In the genomic region with DNA sequence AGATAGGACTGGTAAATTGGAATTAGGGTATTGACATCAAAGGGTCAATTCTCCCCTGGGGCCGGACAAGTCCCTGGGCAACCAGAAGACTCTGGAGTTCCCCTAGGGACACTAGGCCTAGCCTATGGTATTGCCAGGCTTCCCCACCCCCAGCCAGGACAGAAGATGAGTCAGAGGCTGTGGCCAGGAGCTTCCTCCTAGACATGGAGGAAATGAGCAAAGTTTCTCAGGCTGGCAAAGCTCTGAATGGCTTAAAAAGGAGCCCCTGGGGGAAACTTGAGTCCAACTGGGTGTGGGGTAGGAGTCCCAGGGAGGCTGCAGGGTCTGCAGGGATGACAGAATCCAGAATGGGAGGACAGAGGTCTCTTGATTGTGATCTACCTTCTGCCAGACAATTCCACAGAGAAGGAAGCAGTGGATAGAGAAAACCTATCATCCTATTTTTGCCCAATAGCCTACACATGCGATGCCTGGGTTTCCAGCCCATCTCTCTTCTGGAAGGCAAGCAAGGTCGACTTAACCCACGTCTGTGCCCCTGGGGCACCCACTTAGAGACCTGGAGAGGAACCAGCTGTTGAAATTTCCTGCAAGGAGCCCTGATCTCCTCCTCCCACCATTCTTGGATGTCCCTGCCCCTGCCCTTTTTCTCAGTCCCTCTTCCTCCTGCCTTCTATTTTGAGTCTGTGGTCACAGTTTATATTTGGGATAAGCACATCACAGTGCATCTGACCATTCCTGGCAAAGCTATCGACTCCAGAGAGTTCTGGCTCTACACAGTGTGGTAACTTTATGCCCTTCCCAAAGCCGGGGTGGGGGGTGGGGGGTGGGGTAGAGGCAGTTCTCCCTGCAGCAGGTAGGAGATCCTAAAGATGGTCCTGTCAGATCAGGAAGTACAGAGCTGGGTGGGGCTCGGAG, we compare ENCODE assay signal across 9 mouse cellular contexts. TPM values are rescaled to one million over a fixed set of nuclear protein-coding genes. Genes with fewer than 3 reads are reported as not detected.
DNase-seq lines count a peak whose midpoint lies in the region; ATAC-seq and TF ChIP-seq lines count a peak whose summit lies in the region.
"Had no signal": no experiment of that assay in that cellular context is flagged by ENCODE, and none has a peak within 500 bp of the region (broad histone marks: within the 10 kb centered on the region; RNA-seq: fewer than 3 reads in every experiment).

No protein-coding gene starts in this region.

- peaks cover 64% of the 10 kb centered on the region for H3K4me1 ChIP-seq in hindbrain, embryonic 10.5 days (replicated peaks)
- peaks cover 12% of the 10 kb centered on the region for H3K4me1 ChIP-seq in hindbrain, embryonic 16.5 days (ENCODE audit: control insufficient read depth, insufficient read depth, low read depth, low read length)
- H3K4me1 ChIP-seq in intestine, postnatal 0 days (replicated peaks; ENCODE audit: control insufficient read depth, insufficient read depth, low read length) = peaks cover 17% of the 10 kb centered on the region

- H3K4me2 ChIP-seq in hindbrain, embryonic 16.5 days (ENCODE audit: low read length) = no peak overlapping the region
- peak overlapping the region; percentile 95 for H3K4me2 ChIP-seq in intestine, postnatal 0 days (replicated peaks; ENCODE audit: low read depth)

- DNase-seq in hindbrain, embryonic 10.5 days (ENCODE audit: low spot score) = no peak
- peak; percentile 77 to 81 for DNase-seq in adrenal gland, postnatal 36 days
- DNase-seq in lung, postnatal 4 days = peak; percentile 64 to 67
- no peak for DNase-seq in layer of hippocampus, adult 11-12 months (ENCODE audit: low spot score)
- DNase-seq in right cerebral cortex, adult 18-20 months = no peak
- no peak for DNase-seq in ovary, postnatal 36 days (ENCODE audit: low spot score)

- peak overlapping the region; percentile 72; the same call in 1 of the 2 replicates for H3K4me3 ChIP-seq in hindbrain, embryonic 10.5 days
- no peak overlapping the region for H3K4me3 ChIP-seq in hindbrain, embryonic 16.5 days (ENCODE audit: low read length)
- H3K4me3 ChIP-seq in intestine, postnatal 0 days (ENCODE audit: low read depth, low read length) = no peak overlapping the region

- peaks cover 20% of the 10 kb centered on the region for H3K27me3 ChIP-seq in hindbrain, embryonic 10.5 days (ENCODE audit: insufficient read depth, poor library complexity, severe bottlenecking)
- H3K27me3 ChIP-seq in hindbrain, embryonic 16.5 days (replicated peaks; ENCODE audit: control insufficient read depth, insufficient read depth, low read length) = peaks cover 3% of the 10 kb centered on the region; the same call in 1 of the 2 replicates
- H3K27me3 ChIP-seq in intestine, postnatal 0 days (replicated peaks; ENCODE audit: control insufficient read depth, insufficient read depth, low read length) = peaks cover 7% of the 10 kb centered on the region; the same call in 1 of the 2 replicates

- no peak for TF ChIP-seq CTCF in intestine, postnatal 0 days (IDR thresholded peaks at IDR 0.05; ENCODE audit: low read depth)

- 68% methylated on average over 7 of the region's 7 CpGs for WGBS in hindbrain, embryonic 10.5 days
- WGBS in hindbrain, embryonic 16.5 days = 65% methylated on average over 7 of the region's 7 CpGs
- WGBS in intestine, postnatal 0 days = 40% methylated on average over 7 of the region's 7 CpGs

- H3K9ac ChIP-seq in hindbrain, embryonic 16.5 days (ENCODE audit: low read depth, low read length) = no peak overlapping the region
- no peak overlapping the region for H3K9ac ChIP-seq in intestine, postnatal 0 days (ENCODE audit: low read depth, low read length)

- no peaks in the 10 kb centered on the region for H3K9me3 ChIP-seq in hindbrain, embryonic 10.5 days
- no peaks in the 10 kb centered on the region for H3K9me3 ChIP-seq in hindbrain, embryonic 16.5 days (ENCODE audit: control insufficient read depth, low read length)
- H3K9me3 ChIP-seq in intestine, postnatal 0 days (ENCODE audit: control insufficient read depth) = no peaks in the 10 kb centered on the region

- ATAC-seq in hindbrain, embryonic 16.5 days = no peak
- ATAC-seq in intestine, postnatal 0 days = no peak

- no peaks in the 10 kb centered on the region for H3K36me3 ChIP-seq in hindbrain, embryonic 10.5 days
- no peaks in the 10 kb centered on the region for H3K36me3 ChIP-seq in hindbrain, embryonic 16.5 days (ENCODE audit: control insufficient read depth, insufficient read depth, low read length)
- H3K36me3 ChIP-seq in intestine, postnatal 0 days (ENCODE audit: control insufficient read depth, insufficient read depth) = no peaks in the 10 kb centered on the region

- peak overlapping the region; percentile 40; the same call in 1 of the 2 replicates for H3K27ac ChIP-seq in hindbrain, embryonic 10.5 days
- no peak overlapping the region for H3K27ac ChIP-seq in hindbrain, embryonic 16.5 days (ENCODE audit: low read depth, low read length)
- H3K27ac ChIP-seq in intestine, postnatal 0 days (ENCODE audit: low read depth, low read length) = peak overlapping the region; percentile 46; the same call in 1 of the 2 replicates

RNA-seq across cellular contexts. Expression of a gene that starts 2.4 kb away (rescaled TPM):
- 2.4 and 2.8 TPM in 2 replicates for polyA plus RNA-seq in hindbrain, embryonic 10.5 days (2016; fragmentation: Nextera tagmentation; extraction: Ambion mirVana)
- polyA plus RNA-seq in hindbrain, embryonic 16.5 days (2015; fragmentation: Nextera tagmentation; extraction: Ambion mirVana) = 0.69 and 0.93 TPM in 2 replicates
- total RNA-seq in adrenal gland, postnatal 36 days (2021) = 10 to 100 TPM; 11.9 to 14.4 TPM
- 1.3 and 1.6 TPM in 2 replicates for polyA plus RNA-seq in intestine, postnatal 0 days (2015; fragmentation: Nextera tagmentation; extraction: Ambion mirVana)

RNA-seq across cellular contexts. Expression of a gene that starts 3.3 kb away (rescaled TPM):
- polyA plus RNA-seq in hindbrain, embryonic 10.5 days (2016; fragmentation: Nextera tagmentation; extraction: Ambion mirVana) = 4.1 and 4.3 TPM in 2 replicates
- 12.3 and 14.5 TPM in 2 replicates for polyA plus RNA-seq in hindbrain, embryonic 16.5 days (2015; fragmentation: Nextera tagmentation; extraction: Ambion mirVana)
- under 1 TPM; 0.76 to 0.99 TPM for total RNA-seq in adrenal gland, postnatal 36 days (2021)
- 0.31 and 0.40 TPM in 2 replicates for polyA plus RNA-seq in intestine, postnatal 0 days (2015; fragmentation: Nextera tagmentation; extraction: Ambion mirVana)

RNA-seq across cellular contexts. Expression of a gene that starts 19.2 kb away (rescaled TPM):
- 110 and 113 TPM in 2 replicates for polyA plus RNA-seq in hindbrain, embryonic 10.5 days (2016; fragmentation: Nextera tagmentation; extraction: Ambion mirVana)
- polyA plus RNA-seq in hindbrain, embryonic 16.5 days (2015; fragmentation: Nextera tagmentation; extraction: Ambion mirVana) = 144 and 150 TPM in 2 replicates
- 10 to 100 TPM; 61.5 to 67.0 TPM for total RNA-seq in adrenal gland, postnatal 36 days (2021)
- 167 and 184 TPM in 2 replicates for polyA plus RNA-seq in intestine, postnatal 0 days (2015; fragmentation: Nextera tagmentation; extraction: Ambion mirVana)

RNA-seq across cellular contexts. Expression of a gene that starts 19.2 kb away (rescaled TPM):
- 1.2 and 1.3 TPM in 2 replicates for polyA plus RNA-seq in hindbrain, embryonic 10.5 days (2016; fragmentation: Nextera tagmentation; extraction: Ambion mirVana)
- polyA plus RNA-seq in hindbrain, embryonic 16.5 days (2015; fragmentation: Nextera tagmentation; extraction: Ambion mirVana) = 0.90 and 0.94 TPM in 2 replicates
- 1 to 10 TPM; 3.4 to 6.1 TPM for total RNA-seq in adrenal gland, postnatal 36 days (2021)
- 3.8 and 3.9 TPM in 2 replicates for polyA plus RNA-seq in intestine, postnatal 0 days (2015; fragmentation: Nextera tagmentation; extraction: Ambion mirVana)

RNA-seq across cellular contexts. Expression of a gene that starts 27.8 kb away (rescaled TPM):
- polyA plus RNA-seq in hindbrain, embryonic 10.5 days (2016; fragmentation: Nextera tagmentation; extraction: Ambion mirVana) = 0.52 and 0.75 TPM in 2 replicates
- 1.8 and 2.1 TPM in 2 replicates for polyA plus RNA-seq in hindbrain, embryonic 16.5 days (2015; fragmentation: Nextera tagmentation; extraction: Ambion mirVana)
- 1 to 10 TPM in 1 of 2 experiments, under 1 TPM in 1; 0.23 to 1.4 TPM for total RNA-seq in adrenal gland, postnatal 36 days (2021)
- polyA plus RNA-seq in intestine, postnatal 0 days (2015; fragmentation: Nextera tagmentation; extraction: Ambion mirVana) = 0.13 and 0.20 TPM in 2 replicates
- polyA plus RNA-seq: liver, embryonic 16.5 days had no signal

Comparison
In these comparisons a context has a peak if more than half of its experiments do, and no peak if none do; other contexts are left out.
1. DNase-seq: peak in adrenal gland, postnatal 36 days (2 of 2) and lung, postnatal 4 days (2 of 2); none in hindbrain, embryonic 10.5 days (single experiment), layer of hippocampus, adult 11-12 months (single experiment), right cerebral cortex, adult 18-20 months (single experiment) and ovary, postnatal 36 days (single experiment).